Mouse (Mus musculus) stomach, embryonic 14.5 days (tissue): ENCODE data around the gene Myo1f. TPM values are rescaled to one million over a fixed set of nuclear protein-coding genes. Genes with fewer than 3 reads are reported as not detected.
"Not testable (repeated sequence)": the region's sequence is repeated elsewhere in the genome, so short reads cannot be mapped to it uniquely, and the experiment has no call there.

Source experiments
- ATAC-seq: fragments of 200-750 bp; cut with Nextera tagmentation; 2 replicates; pipeline ENCODE4 v1.8.0; 2017; ENCODE audit warnings: low read depth, moderate TSS enrichment; ENCODE audit not compliant: insufficient number of reproducible peaks, insufficient read depth, low FRiP score
- H3K27ac ChIP-seq: fragments of 300-500 bp; sonication (generic); 2 replicates; pipeline ENCODE4 v1.5.1; 2014; ENCODE audit warnings: mild to moderate bottlenecking, low read length, moderate library complexity, mixed read lengths
- H3K27me3 ChIP-seq: fragments of 300-500 bp; sonication (generic); 2 replicates; pipeline ENCODE4 v1.6.1; 2014; ENCODE audit warnings: low read length, control low read depth, mixed read lengths; ENCODE audit not compliant: control insufficient read depth, insufficient read depth
- H3K36me3 ChIP-seq: fragments of 300-500 bp; sonication (generic); 2 replicates; pipeline ENCODE4 v1.6.1; 2014; ENCODE audit warnings: mild to moderate bottlenecking, control low read depth, low read length, moderate library complexity, mixed read lengths; ENCODE audit not compliant: control insufficient read depth, insufficient read depth
- H3K4me1 ChIP-seq: fragments of 300-500 bp; sonication (generic); 2 replicates; pipeline ENCODE4 v1.6.1; 2014; ENCODE audit warnings: low read length, control low read depth, mixed read lengths; ENCODE audit not compliant: control insufficient read depth, insufficient read depth
- H3K4me2 ChIP-seq: fragments of 300-500 bp; sonication (generic); replicated peaks from 2 replicates; pipeline ENCODE4 v1.6.1; 2014; ENCODE audit warnings: low read depth, low read length, control low read depth
- H3K4me3 ChIP-seq: fragments of 300-500 bp; sonication (generic); 2 replicates; pipeline ENCODE4 v1.5.1; 2014; ENCODE audit warnings: low read depth, low read length, control low read depth
- H3K9ac ChIP-seq: fragments of 300-500 bp; sonication (generic); replicated peaks from 2 replicates; pipeline ENCODE4 v1.6.1; 2014; ENCODE audit warnings: low read depth, mild to moderate bottlenecking, control low read depth, low read length, moderate library complexity, mixed read lengths
- H3K9me3 ChIP-seq: fragments of 300-500 bp; sonication (generic); 2 replicates; pipeline ENCODE4 v1.6.1; 2016; ENCODE audit warnings: low read depth, low read length, control low read depth; ENCODE audit not compliant: control insufficient read depth
- WGBS: fragments of 180-500 bp; shearing (Covaris S2); extraction: QIAGEN DNeasy Blood & Tissue Kit; methylation state at CpG from one replicate; pipeline ENCODE4 v1.1.7; 2014; 5-methylcytosine and 5-hydroxymethylcytosine counted together
- polyA plus RNA-seq: library from polyadenylated mRNA; unstranded; fragments of >200 nt; fragmentation: Nextera tagmentation; extraction: Ambion mirVana; gene quantifications from 2 replicates; pipeline ENCODE4 v1.2.1, GENCODE M21; 2014

Gene Myo1f
- polyA plus RNA-seq, 1 experiment from 2014 or later, result 3.5 TPM

DNA sequence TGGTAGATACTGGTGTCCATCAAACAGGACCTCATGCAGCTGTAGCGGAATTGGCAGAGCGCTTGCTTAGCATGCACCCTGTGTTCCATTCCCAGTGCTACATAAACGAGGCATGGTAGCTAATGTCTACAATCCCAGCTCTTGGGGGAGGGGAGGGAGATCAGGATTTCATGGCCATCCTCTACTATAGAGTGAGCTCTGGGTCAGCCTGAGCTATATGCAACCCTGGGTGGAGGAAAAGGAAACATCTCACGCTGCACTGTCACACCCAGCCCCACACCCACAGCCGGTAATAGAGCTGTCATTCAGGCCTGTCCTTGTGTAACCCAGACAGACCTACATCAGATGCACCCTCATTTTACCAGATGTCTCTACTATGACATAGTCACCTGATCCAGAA is 43.0 kb downstream of the Myo1f start:
- no peak overlapping the region for H3K4me2 ChIP-seq
- ATAC-seq, result no peak; the same call in 1 of the 2 replicates
- 0 out of 2 replicates have a peak, but pooled peaks cover 6% of the 10 kb centered on the region for H3K9me3 ChIP-seq
- no peaks in the 10 kb centered on the region for H3K36me3 ChIP-seq
- H3K9ac ChIP-seq, result no peak overlapping the region
- no peak overlapping the region for H3K4me3 ChIP-seq
- WGBS, result 86% methylated on average over 5 of the region's 5 CpGs
- no peaks in the 10 kb centered on the region for H3K4me1 ChIP-seq
- no peak overlapping the region for H3K27ac ChIP-seq
- no peaks in the 10 kb centered on the region for H3K27me3 ChIP-seq

- H3K9ac ChIP-seq, result no peak overlapping the region
- H3K4me3 ChIP-seq, result no peak overlapping the region
- H3K4me1 ChIP-seq, result no peaks in the 10 kb centered on the region
- H3K27me3 ChIP-seq, result no peaks in the 10 kb centered on the region
- 84% methylated on average over 8 of the region's 8 CpGs for WGBS
- no peak overlapping the region for H3K27ac ChIP-seq
- ATAC-seq, result no peak
- H3K4me2 ChIP-seq, result no peak overlapping the region
- H3K9me3 ChIP-seq, result 0 out of 2 replicates have a peak, but pooled peaks cover 6% of the 10 kb centered on the region
- no peaks in the 10 kb centered on the region for H3K36me3 ChIP-seq
These were observed 44.4 kb downstream of the Myo1f start for GRCm38 (mm10) chr17:33599836-33600475.

GRCm38 (mm10) chr17:33600831-33601230 is 45.3 kb downstream of the Myo1f start:
- H3K36me3 ChIP-seq, result no peaks in the 10 kb centered on the region
- no peaks in the 10 kb centered on the region for H3K27me3 ChIP-seq
- no peak overlapping the region for H3K27ac ChIP-seq
- H3K4me1 ChIP-seq, result no peaks in the 10 kb centered on the region
- no peak overlapping the region for H3K4me3 ChIP-seq
- 75% methylated on average over 3 of the region's 3 CpGs for WGBS
- H3K9ac ChIP-seq, result no peak overlapping the region
- no peak overlapping the region for H3K4me2 ChIP-seq
- no peak for ATAC-seq
- H3K9me3 ChIP-seq, result 0 out of 2 replicates have a peak, but pooled peaks cover 6% of the 10 kb centered on the region

GRCm38 (mm10) chr17:33601947-33602346 is 46.4 kb downstream of the Myo1f start:
- WGBS, result 82% methylated on average over 12 of the region's 12 CpGs
- Histone ChIP-seq H3K4me3 (no peak overlapping the region), H3K36me3 (no peaks in the 10 kb centered on the region), H3K4me1 (no peaks in the 10 kb centered on the region), H3K27me3 (no peaks in the 10 kb centered on the region), H3K27ac (no peak overlapping the region), H3K4me2 (no peak overlapping the region), H3K9ac (no peak overlapping the region), H3K9me3 (0 out of 2 replicates have a peak, but pooled peaks cover 6% of the 10 kb centered on the region)
- no peak for ATAC-seq

DNA sequence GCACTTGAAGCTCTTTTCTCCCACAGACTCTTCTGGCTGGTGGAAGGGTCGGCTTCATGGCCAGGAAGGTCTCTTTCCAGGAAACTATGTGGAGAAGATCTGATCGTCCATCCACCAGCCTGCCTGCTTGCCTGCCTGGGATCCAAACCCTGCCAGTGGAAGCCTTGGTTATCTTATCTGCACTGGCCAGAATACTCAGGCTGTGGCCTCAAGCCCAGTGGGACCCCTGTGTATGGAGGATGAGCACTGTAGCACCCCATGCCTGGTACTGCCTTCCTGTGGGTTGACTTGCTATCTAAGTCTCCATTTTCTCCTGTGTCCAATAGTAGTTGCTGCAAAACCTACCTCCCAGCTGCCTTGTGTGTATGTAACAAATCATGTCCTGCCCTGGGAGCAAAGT is 51.8 kb downstream of the Myo1f start:
- Histone ChIP-seq H3K9me3 (no peaks in the 10 kb centered on the region), H3K4me1 (no peaks in the 10 kb centered on the region), H3K4me2 (no peak overlapping the region), H3K4me3 (no peak overlapping the region), H3K27ac (no peak overlapping the region), H3K27me3 (no peaks in the 10 kb centered on the region), H3K36me3 (no peaks in the 10 kb centered on the region), H3K9ac (no peak overlapping the region)
- no peak for ATAC-seq
- 90% methylated on average over 2 of the region's 2 CpGs for WGBS

DNA sequence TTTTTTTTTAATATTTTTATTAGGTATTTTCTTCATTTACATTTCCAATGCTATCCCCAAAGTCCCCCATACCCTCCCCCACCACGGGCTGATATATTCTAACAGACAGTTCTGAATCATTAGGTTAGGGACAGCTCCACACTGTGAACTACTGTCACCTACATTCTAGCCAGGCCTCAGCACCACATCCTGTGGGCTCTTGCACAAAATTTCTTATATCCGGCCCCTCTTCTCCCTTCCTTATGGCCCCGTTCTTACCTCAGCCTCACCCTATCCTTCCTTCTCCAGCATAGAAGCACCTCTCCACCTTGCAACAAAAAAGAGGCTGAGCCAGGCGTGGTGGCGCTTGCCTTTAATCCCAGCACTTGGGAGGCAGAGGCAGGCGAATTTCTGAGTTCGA is 55.0 kb downstream of the Myo1f start:
- Histone ChIP-seq H3K9ac (no peak overlapping the region), H3K4me1 (no peaks in the 10 kb centered on the region), H3K27ac (no peak overlapping the region), H3K36me3 (no peaks in the 10 kb centered on the region), H3K4me3 (no peak overlapping the region), H3K9me3 (no peaks in the 10 kb centered on the region), H3K4me2 (no peak overlapping the region), H3K27me3 (no peaks in the 10 kb centered on the region)
- ATAC-seq, result no peak
- 89% methylated on average over 7 of the region's 7 CpGs for WGBS

DNA sequence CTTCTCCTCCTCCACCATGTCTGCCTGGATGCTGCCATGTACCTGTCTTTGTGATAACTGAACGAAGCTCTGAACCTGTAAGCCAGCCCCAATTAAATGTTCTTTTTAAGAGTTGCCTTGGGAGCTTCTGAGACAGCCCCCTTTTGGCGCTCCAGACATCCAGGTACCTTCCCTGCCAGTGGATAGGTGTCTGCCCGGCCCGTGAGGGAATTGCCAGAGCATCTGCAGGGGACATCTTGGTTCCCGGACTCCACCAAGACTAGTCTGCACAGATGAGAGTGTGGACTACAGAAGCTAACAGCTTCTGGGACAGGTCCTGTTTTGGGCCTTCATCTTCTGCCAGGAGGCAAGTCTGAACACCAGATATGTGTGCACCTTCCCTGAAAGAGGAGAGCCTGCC is 58.2 kb downstream of the Myo1f start:
- H3K4me2 ChIP-seq, H3K27me3 ChIP-seq, H3K27ac ChIP-seq, H3K36me3 ChIP-seq, H3K9ac ChIP-seq, H3K4me3 ChIP-seq, H3K4me1 ChIP-seq, ATAC-seq, H3K9me3 ChIP-seq: not testable (repeated sequence)
- 89% methylated on average over 5 of the region's 5 CpGs for WGBS

DNA sequence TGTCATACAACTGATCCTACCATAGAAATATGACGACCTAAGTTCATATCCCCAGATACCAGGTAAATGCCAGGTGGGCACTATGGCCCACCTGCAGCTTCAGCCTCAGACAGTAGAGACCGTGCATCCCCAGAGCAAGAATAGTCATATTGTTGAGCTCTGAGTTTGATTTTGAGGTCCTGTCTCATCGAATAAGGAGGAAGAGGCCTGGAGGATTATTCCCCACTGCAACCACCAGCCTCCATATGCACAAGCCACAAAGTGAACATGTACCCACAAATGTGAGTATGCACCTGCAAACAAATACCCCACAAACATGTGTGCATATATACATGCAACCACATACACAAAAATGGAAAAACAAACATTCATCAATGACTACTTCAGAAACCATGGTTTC is 71.8 kb downstream of the Myo1f start:
- H3K9ac ChIP-seq, result no peak overlapping the region
- peaks cover 11% of the 10 kb centered on the region; the same call in 1 of the 2 replicates for H3K4me1 ChIP-seq
- WGBS, result 82% methylated on average over 3 of the region's 3 CpGs
- H3K9me3 ChIP-seq, result no peaks in the 10 kb centered on the region
- H3K4me3 ChIP-seq, result no peak overlapping the region
- no peak overlapping the region for H3K4me2 ChIP-seq
- no peak for ATAC-seq
- H3K36me3 ChIP-seq, result peaks cover 11% of the 10 kb centered on the region; the same call in 1 of the 2 replicates
- H3K27me3 ChIP-seq, result no peaks in the 10 kb centered on the region
- H3K27ac ChIP-seq, result no peak overlapping the region
